ENCODE assay signal across 19 mouse cellular contexts in the genomic region with DNA sequence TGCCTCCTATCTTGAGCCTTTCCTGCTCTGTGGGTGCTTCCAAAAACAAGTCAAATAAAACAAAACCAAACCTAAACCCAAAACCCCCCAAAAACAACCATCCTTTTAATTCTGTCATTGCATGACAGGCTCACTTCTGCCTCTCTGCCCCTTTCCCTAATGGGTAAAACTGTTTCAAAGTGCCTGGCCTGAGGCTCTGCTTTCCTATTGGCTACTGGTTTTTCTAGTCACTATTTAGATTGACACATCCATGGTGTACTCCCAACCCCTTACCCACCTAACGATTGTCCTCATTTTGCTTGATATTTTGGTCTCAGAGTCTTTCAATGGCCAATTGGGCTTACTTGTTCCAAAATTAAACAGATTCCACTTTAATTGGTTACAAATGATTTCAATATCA. TPM values are rescaled to one million over a fixed set of nuclear protein-coding genes. Genes with fewer than 3 reads are reported as not detected.
"Had no signal": no experiment of that assay in that cellular context is flagged by ENCODE, and none has a peak within 500 bp of the region (broad histone marks: within the 10 kb centered on the region; RNA-seq: fewer than 3 reads in every experiment).

No protein-coding gene starts in this region.

- H3K27me3 ChIP-seq: limb, embryonic 15.5 days; liver, embryonic 12.5 days; lung, embryonic 15.5 days; midbrain, embryonic 13.5 days; neural tube, embryonic 15.5 days had no signal

- H3K9me3 ChIP-seq: limb, embryonic 15.5 days; liver, embryonic 12.5 days; lung, embryonic 15.5 days; midbrain, embryonic 13.5 days; neural tube, embryonic 15.5 days had no signal

- H3K4me2 ChIP-seq: limb, embryonic 15.5 days; liver, embryonic 12.5 days; lung, embryonic 15.5 days; midbrain, embryonic 13.5 days; neural tube, embryonic 15.5 days had no signal

- H3K27ac ChIP-seq: kidney, postnatal 0 days; limb, embryonic 15.5 days; liver, embryonic 12.5 days; lung, embryonic 15.5 days; midbrain, embryonic 13.5 days; neural tube, embryonic 15.5 days; stomach, postnatal 0 days had no signal

- H3K36me3 ChIP-seq: limb, embryonic 15.5 days; liver, embryonic 12.5 days; lung, embryonic 15.5 days; midbrain, embryonic 13.5 days; neural tube, embryonic 15.5 days had no signal

- DNase-seq: kidney, adult 8-10 months; kidney, postnatal 36 days; lung, postnatal 14 days; thymus, postnatal 4 days had no signal

- ATAC-seq: liver, embryonic 12.5 days; midbrain, embryonic 13.5 days had no signal

- H3K9ac ChIP-seq: limb, embryonic 15.5 days; liver, embryonic 12.5 days; lung, embryonic 15.5 days; midbrain, embryonic 13.5 days; neural tube, embryonic 15.5 days had no signal

- H3K4me3 ChIP-seq: limb, embryonic 15.5 days; liver, embryonic 12.5 days; lung, embryonic 15.5 days; midbrain, embryonic 13.5 days; neural tube, embryonic 15.5 days had no signal

RNA-seq across cellular contexts. Expression of gene Uts2b, which starts 15.6 kb away (rescaled TPM):
- total RNA-seq: layer of hippocampus, adult 18-20 months; layer of hippocampus, postnatal 14 days; left cerebral cortex, adult 18-20 months; left cerebral cortex, postnatal 25 days; megakaryocyte-erythroid progenitor cell, adult 5-6 weeks had no signal
- polyA plus RNA-seq: kidney, postnatal 0 days; limb, embryonic 11.5 days; liver, embryonic 12.5 days; liver, embryonic 16.5 days; midbrain, postnatal 0 days had no signal
